Mouse (Mus musculus) central nervous system, embryonic 11.5 days (tissue): Measurements from ENCODE around the gene Patz1. TPM values are rescaled to one million over a fixed set of nuclear protein-coding genes. Genes with fewer than 3 reads are reported as not detected.

Experiments used
- polyA plus RNA-seq: library from polyadenylated mRNA; depleted of rRNA; stranded (reverse); fragments of >200 nt; gene quantifications from 2 replicates; pipeline ENCODE4 v1.2.3, GENCODE M21; 2012; rRNA removed

Gene Patz1
- 88.9 and 120 TPM in 2 replicates for polyA plus RNA-seq

GRCm38 (mm10) chr11:3288521-3289301 is at the start of gene Patz1:
TSS of gene Patz1 (plus strand) at chr11:3288874.

GRCm38 (mm10) chr11:3266079-3266685 is 22.5 kb upstream of the Patz1 start, which contains the start of gene Drg1:
TSS of gene Drg1 (minus strand) at chr11:3266415.

GRCm38 (mm10) chr11:3329891-3330451 is 41.3 kb downstream of the Patz1 start, which contains the start of gene Pik3ip1:
TSS of gene Pik3ip1 (plus strand) at chr11:3330401.

Other genes with a start within 250 kb of the Patz1 start
- gene Sfi1, start 95.4 kb upstream of the Patz1 start, polyA plus RNA-seq = 19.7 and 24.4 TPM in 2 replicates
- gene Eif4enif1, start 86.5 kb upstream of the Patz1 start, polyA plus RNA-seq = 75.3 and 91.2 TPM in 2 replicates
- gene Drg1, start 22.5 kb upstream of the Patz1 start, polyA plus RNA-seq = 125 TPM in 2 replicates
- gene Pik3ip1, start 41.5 kb downstream of the Patz1 start, polyA plus RNA-seq = 10.5 and 11.3 TPM in 2 replicates
- 65.6 and 82.6 TPM in 2 replicates for gene Limk2, start 120.3 kb downstream of the Patz1 start, polyA plus RNA-seq
- gene Rnf185, start 163.5 kb downstream of the Patz1 start, polyA plus RNA-seq = 21.6 and 34.7 TPM in 2 replicates
- gene Pla2g3, start 199.4 kb downstream of the Patz1 start, polyA plus RNA-seq = 0.94 and 1.3 TPM in 2 replicates
- 0.11 and 0.30 TPM in 2 replicates for gene Inpp5j, start 215.9 kb downstream of the Patz1 start, polyA plus RNA-seq
- gene Selenom, start 225.8 kb downstream of the Patz1 start, polyA plus RNA-seq = 52.7 and 61.2 TPM in 2 replicates